Mouse (Mus musculus): Measurements from ENCODE around the gene 2310050C09Rik.

Gene 2310050C09Rik

DNA sequence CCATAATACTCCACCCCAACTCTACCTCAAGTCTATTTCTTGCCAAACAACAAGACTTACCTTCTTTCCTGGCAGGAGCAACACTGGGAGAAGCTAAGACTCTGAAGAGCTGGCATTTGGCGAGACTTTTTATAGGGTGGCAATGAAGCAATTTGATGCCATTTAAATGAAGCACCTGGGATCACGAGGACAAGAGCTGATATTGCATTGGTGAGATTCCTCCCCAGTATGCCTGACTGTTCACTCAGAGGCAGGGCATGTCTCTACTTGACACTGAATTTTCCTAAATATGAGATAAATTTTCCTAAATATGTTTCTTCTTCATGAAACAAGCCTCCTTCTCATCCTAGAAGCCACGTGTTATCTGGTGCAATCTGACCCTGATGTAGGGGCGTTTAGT lies at the start of gene 2310050C09Rik:
2310050C09Rik (minus strand) TSS at position 101 of the 400 bp plus-strand sequence.
- no peak for DNase-seq

DNA sequence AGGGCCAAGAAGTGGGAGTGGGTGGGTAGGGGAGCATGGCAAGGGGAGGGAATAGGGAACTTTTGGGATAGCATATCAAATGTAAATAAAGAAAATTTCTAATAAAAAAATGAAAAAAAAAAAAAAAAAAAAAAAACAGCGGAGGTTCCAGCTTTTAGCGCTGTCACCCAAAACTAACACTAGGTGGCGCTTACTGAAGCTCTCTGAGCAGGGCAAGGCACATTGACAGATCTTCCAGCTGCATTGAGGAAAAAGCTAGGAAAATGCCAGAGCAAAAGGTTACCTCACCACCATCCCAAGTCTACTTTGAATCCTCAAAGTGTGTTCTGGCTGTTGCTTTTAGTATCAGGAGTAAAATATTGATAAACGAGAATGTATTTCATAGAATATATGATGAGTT lies 37.6 kb upstream of the 2310050C09Rik start:
- no peak for DNase-seq

DNA sequence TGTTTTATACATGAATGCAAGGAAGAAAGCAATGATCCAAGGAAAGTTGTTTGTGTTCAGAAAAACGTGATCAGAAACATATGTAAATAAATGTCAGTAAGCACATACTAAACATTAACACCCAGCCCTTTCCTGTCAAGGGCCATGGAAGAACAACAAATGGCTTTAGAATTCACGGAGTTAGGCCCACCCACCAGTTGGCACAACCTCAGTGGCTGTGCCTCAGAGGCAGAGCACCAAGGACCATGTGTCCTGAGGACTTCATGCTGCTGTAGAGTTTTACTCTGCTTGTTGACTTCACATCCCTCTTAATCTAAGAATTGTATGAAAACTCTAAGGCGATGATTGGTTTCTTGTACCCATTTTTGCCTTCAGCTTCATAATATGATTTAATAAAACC lies 35.2 kb upstream of the 2310050C09Rik start:
- DNase-seq = no peak

DNA sequence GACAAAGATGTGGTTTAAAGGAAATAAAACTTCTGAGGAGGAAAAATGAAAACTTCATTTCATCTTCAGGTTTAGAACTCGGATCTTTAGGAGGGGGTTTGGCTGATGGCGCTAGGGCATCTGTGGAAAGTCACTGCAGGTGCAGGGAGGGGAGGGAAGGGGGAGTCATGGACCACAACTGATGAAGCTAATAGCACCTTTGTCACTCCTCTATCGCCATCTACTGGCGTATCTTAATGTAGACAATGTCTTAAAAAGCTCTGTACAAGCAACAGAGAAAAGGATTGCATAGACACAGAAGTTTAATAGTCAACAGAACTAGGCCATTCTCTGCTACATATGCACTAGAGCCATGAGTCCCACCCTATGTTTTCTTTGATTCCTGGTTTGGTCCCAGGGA lies 33.6 kb upstream of the 2310050C09Rik start:
- no peak for DNase-seq

DNA sequence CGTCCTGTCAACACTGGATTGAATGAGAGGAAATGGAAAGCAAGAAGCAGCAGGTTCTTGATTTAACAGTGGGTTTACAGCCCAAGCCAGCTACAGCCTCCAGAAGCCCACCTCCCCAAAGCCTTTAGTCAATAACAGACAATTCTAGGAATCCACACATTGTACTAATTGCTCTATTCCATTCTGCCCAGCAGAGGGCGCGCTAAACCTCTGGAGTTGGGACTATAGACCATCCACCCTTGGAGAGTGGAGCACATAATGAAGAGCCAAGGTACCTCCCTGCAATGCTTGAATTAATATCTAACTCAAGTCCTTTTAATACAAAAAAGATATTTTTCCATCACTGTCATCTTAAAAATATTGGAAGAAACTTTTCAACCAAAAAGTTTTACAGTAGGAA lies 33.0 kb upstream of the 2310050C09Rik start:
- no peak for DNase-seq

DNA sequence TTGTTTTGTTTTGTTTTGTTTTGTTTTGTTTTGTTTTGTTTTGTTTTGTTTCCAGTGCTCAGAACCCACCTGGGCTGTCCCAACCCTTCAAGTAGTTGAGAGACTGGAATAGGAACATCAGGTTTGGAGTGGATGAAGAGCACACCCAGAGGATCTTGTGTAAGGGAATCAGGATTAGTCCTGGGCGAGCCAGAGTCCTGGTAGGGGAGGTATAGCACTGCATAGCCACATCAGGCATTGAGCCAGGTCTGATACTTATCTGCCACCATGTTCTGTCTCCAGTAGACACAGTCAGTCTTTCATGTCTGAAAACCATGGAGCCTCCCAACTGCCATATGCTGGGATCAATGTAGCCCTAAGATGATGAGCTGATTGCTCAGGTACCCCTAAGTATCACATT lies 24.5 kb upstream of the 2310050C09Rik start:
- DNase-seq = no peak

DNA sequence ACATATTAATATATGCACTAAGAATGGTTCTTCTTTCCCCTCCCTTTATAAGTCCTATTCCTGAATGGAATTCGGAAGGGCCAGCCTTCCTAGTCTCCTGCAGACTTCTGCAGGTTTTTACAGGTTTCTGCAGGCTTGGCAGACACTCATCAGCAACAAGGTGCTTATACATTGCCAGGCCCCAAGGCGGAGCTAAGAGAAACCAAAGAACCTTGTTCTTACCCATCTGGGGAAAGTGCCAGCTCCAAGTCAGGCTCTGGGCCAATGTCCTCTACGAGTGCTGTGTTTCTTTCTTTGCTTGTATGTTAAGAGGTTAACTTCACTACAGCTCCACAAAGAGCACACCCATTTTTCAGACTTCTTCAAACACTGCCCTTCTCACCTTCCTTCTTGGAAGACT lies 24.0 kb upstream of the 2310050C09Rik start:
- no peak for DNase-seq

DNA sequence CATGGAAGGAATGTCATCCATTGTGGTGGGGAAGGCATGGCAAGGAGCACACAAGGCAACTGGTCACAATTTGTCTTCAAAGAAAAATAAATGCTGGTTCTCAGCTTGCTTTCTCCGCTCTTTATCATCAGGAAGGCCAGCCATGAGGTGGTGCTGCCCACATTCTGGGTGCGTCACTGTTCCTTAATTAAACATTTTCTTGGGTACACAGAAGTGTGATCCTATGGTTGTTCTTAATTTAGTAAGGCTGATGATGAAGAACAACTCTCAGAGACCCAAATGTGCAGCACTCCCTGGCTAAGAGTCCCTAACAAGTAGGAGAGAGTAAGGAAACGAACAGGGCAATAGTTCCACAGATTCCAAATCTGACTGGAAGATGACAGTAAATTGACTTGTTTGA lies 4.2 kb upstream of the 2310050C09Rik start:
- DNase-seq = no peak

DNA sequence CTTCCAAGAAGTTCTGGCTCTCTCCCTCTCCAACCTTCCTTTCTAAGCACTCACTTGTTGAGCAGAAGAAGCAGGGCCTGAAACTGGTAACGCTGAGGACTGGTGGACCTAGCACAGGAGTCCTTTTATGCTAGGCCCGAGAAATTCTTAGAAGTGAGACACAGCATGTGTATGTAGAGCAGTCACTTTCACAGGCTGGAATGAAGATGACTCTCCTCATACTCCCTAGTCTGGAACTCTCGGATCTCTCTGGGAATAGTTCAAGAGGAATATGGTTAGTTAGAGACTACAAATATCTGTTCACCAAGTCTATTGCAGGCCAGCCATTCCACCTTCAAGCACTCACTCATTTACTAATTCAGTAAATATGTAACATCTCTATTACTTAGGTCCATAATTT lies 18.8 kb downstream of the 2310050C09Rik start, which contains the start of gene Lce1l:
Lce1l (minus strand) TSS at position 101 of the 400 bp plus-strand sequence.
- no peak for DNase-seq

DNA sequence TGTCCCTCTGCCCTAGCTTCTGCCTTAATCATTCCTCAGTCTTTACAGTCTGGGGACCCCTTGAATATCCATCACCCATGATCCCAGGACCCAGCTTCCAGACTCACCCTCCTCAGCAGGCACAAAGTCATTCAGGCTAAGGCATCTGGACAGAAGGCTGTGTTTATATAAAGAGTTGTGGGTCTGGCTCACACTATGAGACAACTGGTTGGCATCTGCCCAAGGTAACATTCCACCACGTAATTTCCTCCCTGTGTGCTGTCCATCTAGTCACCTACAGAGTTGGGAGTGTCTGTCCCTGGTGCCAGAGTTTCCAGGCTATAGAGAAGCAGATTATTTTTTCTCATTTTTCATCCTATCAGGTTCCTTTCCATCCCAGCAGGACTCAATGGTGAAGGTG lies 42.9 kb downstream of the 2310050C09Rik start, which contains the start of gene Kprp:
Kprp (minus strand) TSS at position 140 of the 400 bp plus-strand sequence.
- no peak for DNase-seq

DNA sequence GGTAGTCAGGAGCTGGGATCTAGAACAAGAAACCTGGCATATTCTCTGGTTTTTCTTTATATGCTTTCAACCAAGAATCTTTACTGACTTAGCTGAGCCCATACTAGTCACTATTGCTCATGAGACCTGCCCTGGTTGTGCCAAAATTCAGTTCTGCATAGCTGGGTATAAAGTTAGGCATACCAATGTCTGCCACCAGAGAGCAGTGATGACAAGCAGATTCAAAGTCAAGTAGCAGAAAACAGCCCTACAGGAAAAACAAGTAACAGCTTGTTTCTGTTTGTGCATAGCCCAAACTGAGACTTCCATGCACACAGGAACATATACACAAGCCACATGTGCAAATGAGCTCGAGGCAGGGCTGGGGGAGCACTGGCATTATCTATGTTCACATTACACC lies 44.2 kb downstream of the 2310050C09Rik start:
- DNase-seq = no peak
